Mouse (Mus musculus) spleen, postnatal 14 days (tissue): ENCODE results near the gene Timm10.

Experiments used
- DNase-seq, 2 experiments: peaks; one replicate each; pipeline ENCODE4 v3.0.0; 2021 to 2022; ENCODE audit warnings: low spot score in 2 of 2

The Timm10 gene

GRCm38 (mm10) chr2:84812676-84813075, 14.1 kb upstream of the Timm10 start:
- no peak for DNase-seq

GRCm38 (mm10) chr2:84819861-84820260, 6.9 kb upstream of the Timm10 start:
- no peak for DNase-seq

- DNase-seq: no peak
Measured at GRCm38 (mm10) chr2:84822552-84822951, 4.2 kb upstream of the Timm10 start, which contains the start of gene Smtnl1. Gene Smtnl1, minus strand, starts transcription at chr2:84822652.

- DNase-seq: no peak
Measured at GRCm38 (mm10) chr2:84823237-84823636, 3.6 kb upstream of the Timm10 start.

- DNase-seq: peak in 1 of 2 experiments; percentile 37
Measured at GRCm38 (mm10) chr2:84827283-84827920, 605 bp downstream of the Timm10 start.

GRCm38 (mm10) chr2:84831666-84832391, 5.0 kb downstream of the Timm10 start:
- peak; percentile 66 to 87 for DNase-seq

GRCm38 (mm10) chr2:84837107-84837506, 10.3 kb downstream of the Timm10 start:
- DNase-seq: peak in 1 of 2 experiments; percentile 28

GRCm38 (mm10) chr2:84837817-84838592, 11.2 kb downstream of the Timm10 start:
- DNase-seq: no peak

GRCm38 (mm10) chr2:84838593-84838949, 11.8 kb downstream of the Timm10 start, which contains the start of gene Slc43a1:
Gene Slc43a1, plus strand, starts transcription at chr2:84838850.
- no peak for DNase-seq

- peak; percentile 57 to 60 for DNase-seq
Measured at GRCm38 (mm10) chr2:84838993-84839980, 12.5 kb downstream of the Timm10 start.

GRCm38 (mm10) chr2:84840016-84840747, 13.4 kb downstream of the Timm10 start:
- DNase-seq: peak; percentile 63 to 65

- no peak for DNase-seq
Measured at GRCm38 (mm10) chr2:84840748-84841563, 14.2 kb downstream of the Timm10 start.

- peak; percentile 69 to 73 for DNase-seq
Measured at GRCm38 (mm10) chr2:84841905-84842304, 15.1 kb downstream of the Timm10 start.

GRCm38 (mm10) chr2:84843654-84844053, 16.9 kb downstream of the Timm10 start:
- DNase-seq: no peak

- no peak for DNase-seq
Measured at GRCm38 (mm10) chr2:84845226-84845625, 18.4 kb downstream of the Timm10 start.

GRCm38 (mm10) chr2:84850407-84851129, 23.8 kb downstream of the Timm10 start:
- DNase-seq: no peak

- no peak for DNase-seq
Measured at GRCm38 (mm10) chr2:84851130-84852040, 24.6 kb downstream of the Timm10 start.

GRCm38 (mm10) chr2:84855732-84856131, 28.9 kb downstream of the Timm10 start:
- peak in 1 of 2 experiments; percentile 49 for DNase-seq
